Mouse (Mus musculus): ENCODE measurements around the gene Sart3.

The Sart3 gene

GRCm38 (mm10) chr5:113765641-113766526, 6.4 kb downstream of the Sart3 start:
- DNase-seq (ENCODE audit: low spot score in 2 of 2), result no peak

- DNase-seq (ENCODE audit: low spot score in 2 of 2), result no peak
These were observed 7.9 kb downstream of the Sart3 start for GRCm38 (mm10) chr5:113764426-113764825.

- no peak for DNase-seq (ENCODE audit: low spot score in 2 of 2)
These were observed 10.7 kb downstream of the Sart3 start for GRCm38 (mm10) chr5:113761585-113761984.

- DNase-seq (ENCODE audit: low spot score in 2 of 2), result no peak
These were observed 16.8 kb downstream of the Sart3 start for GRCm38 (mm10) chr5:113755347-113756030.

- DNase-seq (ENCODE audit: low spot score in 2 of 2), result no peak
These were observed 20.7 kb downstream of the Sart3 start for GRCm38 (mm10) chr5:113751521-113752157.

GRCm38 (mm10) chr5:113748556-113749331, 23.6 kb downstream of the Sart3 start:
- no peak for DNase-seq (ENCODE audit: low spot score in 2 of 2)

- no peak for DNase-seq (ENCODE audit: low spot score in 2 of 2)
These were observed 24.7 kb downstream of the Sart3 start for GRCm38 (mm10) chr5:113747629-113748028.

- no peak for DNase-seq (ENCODE audit: low spot score in 2 of 2)
These were observed 34.6 kb downstream of the Sart3 start for GRCm38 (mm10) chr5:113737607-113738237.

GRCm38 (mm10) chr5:113736522-113737164, 35.7 kb downstream of the Sart3 start:
- DNase-seq (ENCODE audit: low spot score in 2 of 2), result no peak

- no peak for DNase-seq (ENCODE audit: low spot score in 2 of 2)
These were observed 36.2 kb downstream of the Sart3 start for GRCm38 (mm10) chr5:113736113-113736502.

GRCm38 (mm10) chr5:113735345-113736112, 36.8 kb downstream of the Sart3 start, which contains the start of gene Ficd:
TSS of gene Ficd (plus strand) at chr5:113735803.
- DNase-seq (ENCODE audit: low spot score in 2 of 2), result peak; percentile 93 to 95

- no peak for DNase-seq (ENCODE audit: low spot score in 2 of 2)
These were observed 37.3 kb downstream of the Sart3 start for GRCm38 (mm10) chr5:113735023-113735344.

GRCm38 (mm10) chr5:113734376-113734775, 37.9 kb downstream of the Sart3 start:
- no peak for DNase-seq (ENCODE audit: low spot score in 2 of 2)

GRCm38 (mm10) chr5:113732182-113732581, 40.1 kb downstream of the Sart3 start:
- no peak for DNase-seq (ENCODE audit: low spot score in 2 of 2)

GRCm38 (mm10) chr5:113731174-113731573, 41.1 kb downstream of the Sart3 start:
- DNase-seq (ENCODE audit: low spot score in 2 of 2), result no peak

- DNase-seq (ENCODE audit: low spot score in 2 of 2), result no peak
These were observed 41.6 kb downstream of the Sart3 start for GRCm38 (mm10) chr5:113730641-113731121.

GRCm38 (mm10) chr5:113728691-113729090, 43.6 kb downstream of the Sart3 start:
- no peak for DNase-seq (ENCODE audit: low spot score in 2 of 2)

GRCm38 (mm10) chr5:113728011-113728410, 44.3 kb downstream of the Sart3 start:
- no peak for DNase-seq (ENCODE audit: low spot score in 2 of 2)

- DNase-seq (ENCODE audit: low spot score in 2 of 2), result no peak
These were observed 45.1 kb downstream of the Sart3 start for GRCm38 (mm10) chr5:113727238-113727637.

GRCm38 (mm10) chr5:113726618-113727017, 45.7 kb downstream of the Sart3 start:
- no peak for DNase-seq (ENCODE audit: low spot score in 2 of 2)

Measured in spleen, postnatal 36 days (tissue).